Mouse (Mus musculus) heart, postnatal 14 days (tissue): ENCODE data around the gene Scnn1g. TPM values are rescaled to one million over a fixed set of nuclear protein-coding genes. Genes with fewer than 3 reads are reported as not detected.
A peak's percentile ranks its signal among the peaks of the same experiment; 100 is the strongest.

ENCODE experiments used
- DNase-seq, 2 experiments: peaks; one replicate each; pipeline ENCODE4 v3.0.0; 2021 to 2022
- intact Hi-C: fragments of 180-260 bp; cut with DNase I; formaldehyde crosslinking; loops from one replicate; pipeline ENCODE4 v1.15.1; 2025
- long read RNA-seq, 2 experiments: library from polyadenylated mRNA; stranded (forward); transcript quantifications; one replicate each; pipeline ENCODE4 v2.0.0; 2021
- total RNA-seq, 2 experiments: library from RNA; stranded (reverse); gene quantifications; 2 replicates each; pipeline ENCODE4 v1.2.3; 2021

Gene Scnn1g
- under 1 TPM in 1 of 2 experiments, not detected in 1; 0.17 TPM for total RNA-seq
- long read RNA-seq, experiment 1 = 0 reads
- long read RNA-seq, experiment 2 = 0 reads

- DNase-seq = peak; percentile 76 to 87
- intact Hi-C loops = loop anchor here (1.0 to 10.0 kb wide), 2 partner anchors 110 to 230 kb away; no protein-coding TSS in a partner anchor
These were observed at the start of gene Scnn1g for GRCm38 (mm10) chr7:121734171-121734831. Gene Scnn1g, plus strand, starts transcription at chr7:121734479.

DNA sequence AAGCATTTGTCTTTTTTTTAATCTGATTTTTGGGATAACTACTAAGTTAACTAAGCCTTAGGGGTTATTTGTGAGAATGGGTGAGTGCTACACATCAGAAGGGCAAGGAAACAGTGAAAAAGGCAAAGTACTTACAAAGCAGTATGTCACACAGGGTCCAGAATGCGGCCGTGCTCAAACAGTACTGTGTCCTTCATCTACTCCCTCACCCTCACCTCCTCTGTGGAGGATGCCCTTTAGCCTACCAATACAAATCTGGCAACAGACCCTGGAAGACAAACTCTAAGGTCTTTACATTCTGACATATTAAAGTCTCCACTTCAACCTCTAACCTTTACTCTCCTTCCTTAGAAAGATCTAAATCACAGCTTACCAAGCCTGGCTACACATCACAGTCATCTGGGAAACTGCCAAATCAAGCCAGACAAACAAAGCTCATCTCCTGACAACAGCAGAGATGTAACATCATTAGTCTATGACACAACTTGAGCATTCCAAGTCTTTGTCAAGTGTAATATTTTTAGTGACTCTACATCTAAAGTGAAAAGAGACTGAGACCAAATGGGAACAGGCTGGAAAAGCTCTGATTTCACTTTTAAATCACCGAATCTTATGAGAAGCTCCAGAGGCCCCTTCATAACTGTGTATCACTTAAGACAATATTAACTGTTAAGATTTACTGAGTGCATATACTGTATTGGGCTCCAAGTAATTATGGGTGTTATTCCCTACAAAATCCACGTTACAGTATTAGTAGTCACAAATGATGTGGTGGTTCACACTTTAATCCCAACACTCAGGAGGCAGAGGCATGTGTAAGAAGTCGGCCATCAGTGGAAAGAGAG lies 48.9 kb upstream of the Scnn1g start:
- DNase-seq = no peak
- intact Hi-C loops = no loop called here

GRCm38 (mm10) chr7:121689338-121689737 lies 44.9 kb upstream of the Scnn1g start:
- intact Hi-C loops = no loop called here
- no peak for DNase-seq

GRCm38 (mm10) chr7:121691803-121692202 lies 42.5 kb upstream of the Scnn1g start:
- intact Hi-C loops = no loop called here
- no peak for DNase-seq

DNA sequence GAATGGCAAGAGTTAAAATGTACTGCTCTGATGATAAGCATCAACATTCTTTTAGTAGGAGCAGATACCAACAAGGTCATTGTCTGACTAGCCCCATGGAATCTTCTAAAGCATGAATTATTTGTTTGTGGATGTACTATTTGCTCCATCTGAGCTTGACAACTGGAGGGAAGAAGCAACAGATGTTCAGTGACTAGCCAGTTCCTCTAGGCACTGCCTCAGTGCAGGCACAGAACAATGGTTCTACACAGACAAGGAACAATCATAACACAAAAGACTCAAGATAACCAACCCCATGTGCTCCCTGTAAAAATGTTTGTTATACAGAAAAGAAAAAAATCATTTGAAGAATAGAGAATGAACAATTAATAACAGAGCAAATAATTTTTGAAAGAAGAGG lies 37.1 kb upstream of the Scnn1g start:
- DNase-seq = no peak
- intact Hi-C loops = no loop called here

GRCm38 (mm10) chr7:121697574-121697973 lies 36.7 kb upstream of the Scnn1g start:
- intact Hi-C loops = no loop called here
- DNase-seq = no peak

DNA sequence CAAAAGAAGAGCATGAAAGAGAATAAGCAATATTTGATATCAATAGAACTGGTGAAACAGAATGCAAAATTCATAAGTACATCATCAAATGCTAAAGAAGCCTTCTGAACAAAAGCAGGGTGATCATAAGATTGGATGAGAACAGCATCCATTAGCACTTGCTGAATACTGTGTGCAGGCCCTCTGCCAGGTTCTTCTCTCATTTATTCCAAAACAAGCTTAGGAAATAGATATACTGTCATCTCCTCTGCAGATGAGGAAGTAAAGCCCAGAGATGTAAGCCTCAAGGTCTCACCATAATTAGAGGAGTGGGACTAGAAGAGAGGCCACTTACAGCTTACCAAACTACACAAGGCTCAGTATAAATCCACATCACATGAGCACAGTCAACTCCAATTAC lies 35.1 kb upstream of the Scnn1g start:
- no peak for DNase-seq
- intact Hi-C loops = no loop called here

DNA sequence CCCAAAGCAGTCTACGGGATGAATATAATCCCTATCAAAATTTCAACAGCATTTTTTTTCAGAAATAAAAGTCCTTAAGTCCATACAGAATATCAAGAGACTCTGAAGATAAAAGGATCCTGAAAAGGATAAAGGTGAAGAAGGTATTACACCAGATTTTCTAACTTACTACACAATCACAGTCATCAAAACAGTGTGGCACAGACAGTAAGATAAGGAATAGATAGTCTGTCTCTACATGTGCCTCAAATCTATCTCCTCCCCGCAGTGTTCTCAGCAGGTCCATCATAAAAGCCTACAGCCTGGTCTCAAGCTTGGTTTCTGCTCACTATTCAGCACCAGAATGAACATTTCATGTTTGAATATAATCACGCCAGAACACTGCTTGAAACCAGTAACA lies 33.8 kb upstream of the Scnn1g start:
- DNase-seq = no peak
- intact Hi-C loops = no loop called here

DNA sequence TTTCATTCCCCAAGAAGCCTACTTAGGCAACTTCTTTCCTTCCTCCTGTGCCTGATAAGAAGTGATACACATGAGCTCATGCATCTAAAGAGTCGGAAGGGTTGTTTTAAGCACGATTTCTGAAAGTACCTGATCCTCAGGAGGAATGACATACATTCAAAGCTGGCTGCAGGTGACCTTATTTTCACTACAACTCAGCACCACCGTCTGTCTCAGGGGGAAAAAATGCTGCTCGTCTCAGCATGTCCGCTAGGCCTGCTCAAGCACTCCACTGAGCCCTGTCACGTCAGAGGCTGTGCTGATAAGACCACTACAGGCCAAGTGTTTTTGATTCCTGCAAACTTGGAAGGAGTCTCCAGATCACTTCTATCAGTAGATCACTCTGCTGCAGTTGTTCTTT lies 32.3 kb upstream of the Scnn1g start:
- intact Hi-C loops = no loop called here
- DNase-seq = no peak

GRCm38 (mm10) chr7:121705051-121705450 lies 29.2 kb upstream of the Scnn1g start:
- no peak for DNase-seq
- intact Hi-C loops = no loop called here

GRCm38 (mm10) chr7:121706411-121707072 lies 27.7 kb upstream of the Scnn1g start:
- intact Hi-C loops = no loop called here
- DNase-seq = peak; percentile 54 to 66

DNA sequence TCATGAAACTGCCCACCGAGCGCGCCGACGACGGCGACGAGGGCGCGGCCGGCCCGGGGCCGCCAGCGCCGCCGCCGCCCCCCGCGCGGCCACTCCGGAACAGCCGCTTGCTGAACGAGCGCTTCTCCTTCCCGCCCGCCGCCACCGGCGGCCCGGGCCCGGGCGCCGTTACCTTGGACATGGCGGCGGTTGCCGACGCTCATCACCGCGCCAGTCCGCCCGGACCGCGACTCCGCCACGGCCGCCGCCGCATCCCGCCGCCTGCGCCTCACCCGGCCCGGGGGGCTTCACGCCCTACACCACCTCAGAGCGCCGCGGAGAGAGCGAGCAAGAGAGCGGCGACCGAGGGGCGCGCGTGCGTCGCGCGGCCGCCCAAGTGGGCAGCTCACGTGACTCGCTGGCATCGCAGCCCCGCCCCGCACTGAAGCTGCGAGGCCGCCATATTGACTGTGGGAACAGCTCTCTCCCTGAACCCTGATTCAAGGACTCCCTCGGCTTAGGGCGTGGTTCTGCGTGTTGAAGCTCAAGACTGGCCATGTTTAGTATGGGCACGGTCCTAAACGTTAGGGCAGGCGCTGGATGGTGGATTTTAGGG lies 27.1 kb upstream of the Scnn1g start, which contains the start of gene Usp31:
Gene Usp31, minus strand, starts transcription at position 181 of the 595 bp plus-strand sequence.
- intact Hi-C loops = no loop called here

DNA sequence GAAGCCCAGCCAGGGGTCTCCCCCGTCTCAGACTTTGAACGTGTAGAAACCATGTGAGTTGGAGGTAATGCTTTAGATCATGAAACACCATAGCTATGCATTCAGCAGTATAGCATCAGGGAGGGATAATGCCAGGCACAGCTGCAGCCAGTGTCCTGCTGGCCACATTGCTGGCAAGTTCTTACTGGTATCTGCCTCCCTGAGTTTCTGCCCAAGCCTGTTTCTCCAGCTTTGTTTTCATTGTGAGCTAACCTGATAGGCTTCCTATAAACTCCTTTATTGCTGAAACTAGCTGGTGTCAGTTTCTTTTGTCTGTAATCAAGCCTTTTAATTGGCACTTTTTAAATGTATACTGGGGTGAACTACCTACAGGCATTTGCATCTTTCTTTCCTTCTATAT lies 23.1 kb upstream of the Scnn1g start:
- no peak for DNase-seq
- intact Hi-C loops = no loop called here

More for the DNA sequence above, 27.1 kb upstream of the Scnn1g start, which contains the start of gene Usp31:
- peak; percentile 94 to 95 for DNase-seq

DNA sequence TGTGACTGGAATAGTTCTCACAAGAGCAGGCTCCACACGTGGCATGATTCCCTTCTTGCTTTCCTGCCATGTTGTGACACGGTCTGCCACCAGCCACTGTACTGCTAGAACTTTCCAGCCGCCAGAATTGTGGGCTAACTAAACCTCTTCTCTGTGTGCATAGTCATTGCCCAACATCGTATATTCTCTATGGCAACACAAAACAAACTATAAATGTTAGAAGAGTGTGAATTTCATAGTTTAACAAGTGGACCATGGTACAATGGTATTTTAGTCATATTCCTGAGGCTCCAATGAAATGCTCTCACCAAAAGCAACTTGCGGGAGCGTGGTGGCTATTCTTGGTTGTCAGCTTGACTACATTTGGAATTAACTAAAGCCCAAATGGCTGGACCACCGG lies 17.2 kb upstream of the Scnn1g start:
- intact Hi-C loops = no loop called here
- no peak for DNase-seq

GRCm38 (mm10) chr7:121730225-121730624 lies 4.1 kb upstream of the Scnn1g start:
- intact Hi-C loops = loop anchor here (10.0 kb wide), 1 partner anchor 115 kb away; no protein-coding TSS in a partner anchor
- peak; percentile 58 to 72 for DNase-seq

- intact Hi-C loops = loop anchor here (10.0 kb wide), 1 partner anchor 107 kb away; no protein-coding TSS in a partner anchor
- no peak for DNase-seq
These were observed 3.5 kb downstream of the Scnn1g start for GRCm38 (mm10) chr7:121737511-121738415.

- intact Hi-C loops = no loop called here
- DNase-seq = no peak
These were observed 16.0 kb downstream of the Scnn1g start for GRCm38 (mm10) chr7:121750244-121750643.

DNA sequence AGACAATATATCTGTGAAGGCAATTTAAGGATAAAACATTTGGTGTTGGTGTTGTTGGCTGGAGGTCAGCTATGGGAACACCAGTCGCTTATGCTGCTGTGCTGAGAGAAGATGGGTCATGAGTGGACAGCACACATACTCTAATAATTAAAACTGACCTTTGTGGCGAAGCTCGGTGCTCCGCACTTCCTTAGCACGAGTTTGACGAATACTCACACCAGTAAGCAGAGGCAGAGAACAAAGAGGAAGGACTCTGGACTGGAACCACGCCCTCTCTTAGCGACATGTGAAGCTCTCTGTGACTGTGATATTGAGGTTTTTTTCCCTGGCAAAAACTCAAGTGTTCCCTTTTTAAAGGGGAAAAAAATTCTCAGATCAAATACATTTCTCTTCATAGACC lies 20.5 kb downstream of the Scnn1g start:
- DNase-seq = no peak
- intact Hi-C loops = no loop called here

DNA sequence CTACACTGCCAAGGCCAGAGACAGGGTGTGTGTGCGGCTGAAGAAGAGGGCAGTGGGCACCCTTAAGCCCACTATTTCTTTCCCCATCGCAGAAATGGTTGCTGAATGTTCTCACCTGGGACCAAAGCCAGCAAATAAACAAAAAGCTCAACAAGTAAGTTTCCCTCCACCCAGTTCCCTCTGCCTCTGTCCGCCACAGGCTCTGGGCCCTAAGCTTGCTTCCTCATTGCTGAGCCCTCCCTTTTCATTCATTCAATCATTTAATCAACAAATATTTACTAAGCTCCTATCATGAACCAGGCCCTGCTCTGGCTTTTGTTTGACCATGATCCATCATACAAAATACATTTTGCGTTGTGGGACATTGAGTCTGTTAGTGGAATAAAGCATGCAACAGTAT lies 29.0 kb downstream of the Scnn1g start:
- intact Hi-C loops = no loop called here

More for the DNA sequence above, 29.0 kb downstream of the Scnn1g start:
- DNase-seq = no peak
